Mouse (Mus musculus): ENCODE measurements around the gene Vmn2r-ps159.
"Not testable (repeated sequence)": the region's sequence is repeated elsewhere in the genome, so short reads cannot be mapped to it uniquely, and the experiment has no call there.

Vmn2r-ps159 gene

GRCm38 (mm10) chr4:156330803-156331202, at the start of gene Vmn2r-ps159:
Vmn2r-ps159 (plus strand) TSS chr4:156331103.
- DNase-seq (ENCODE audit: low read depth) = not testable (repeated sequence)

GRCm38 (mm10) chr4:156341601-156342504, 10.9 kb downstream of the Vmn2r-ps159 start:
- not testable (repeated sequence) for DNase-seq (ENCODE audit: low read depth)

- peak; percentile 1 for DNase-seq (ENCODE audit: low read depth)
These were observed 11.8 kb downstream of the Vmn2r-ps159 start for GRCm38 (mm10) chr4:156342569-156343325.

GRCm38 (mm10) chr4:156343332-156343731, 12.4 kb downstream of the Vmn2r-ps159 start:
- DNase-seq (ENCODE audit: low read depth) = no peak

- not testable (repeated sequence) for DNase-seq (ENCODE audit: low read depth)
These were observed 26.0 kb downstream of the Vmn2r-ps159 start for GRCm38 (mm10) chr4:156356756-156357437.
